Mouse (Mus musculus): ENCODE results near the gene Znrf2. TPM values are rescaled to one million over a fixed set of nuclear protein-coding genes. Genes with fewer than 3 reads are reported as not detected.

Znrf2 gene
- total and polyA plus RNA-seq, 3 experiments, result 5.4 to 22.1 (median 12.1) TPM

- no peaks in the 10 kb centered on the region for H3K79me2 ChIP-seq (replicated peaks; ENCODE audit: control insufficient read depth, insufficient read depth, low read length)
- H3K9ac ChIP-seq (ENCODE audit: low read depth, low read length), result no peak overlapping the region
- DNase-seq, result no peak
- H3K4me3 ChIP-seq, result no peak overlapping the region
- no peaks in the 10 kb centered on the region for H3K27me3 ChIP-seq (ENCODE audit: control insufficient read depth, insufficient read depth, low read length)
- 32% methylated on average over 6 of the region's 6 CpGs for WGBS
- intact Hi-C loops (cut with DNase I), result no loop called here
- TF ChIP-seq POLR2A (IDR thresholded peaks at IDR 0.05; ENCODE audit: insufficient read depth, low read depth, low read length) (no peak), CTCF (IDR thresholded peaks at IDR 0.05) (no peak), EP300 (IDR thresholded peaks at IDR 0.05; ENCODE audit: insufficient read depth, low read depth, low read length) (no peak)
- no peaks in the 10 kb centered on the region for H3K4me1 ChIP-seq (ENCODE audit: control insufficient read depth, insufficient read depth, low read length)
- no peaks in the 10 kb centered on the region for H3K36me3 ChIP-seq (ENCODE audit: control insufficient read depth, insufficient read depth, low read length)
- H3K27ac ChIP-seq, result no peak overlapping the region
Observed at GRCm38 (mm10) chr6:54788493-54788892, 28.2 kb upstream of the Znrf2 start.

GRCm38 (mm10) chr6:54789139-54789538, 27.6 kb upstream of the Znrf2 start:
- Histone ChIP-seq H3K4me1 (ENCODE audit: control insufficient read depth, insufficient read depth, low read length) (no peaks in the 10 kb centered on the region), H3K36me3 (ENCODE audit: control insufficient read depth, insufficient read depth, low read length) (no peaks in the 10 kb centered on the region), H3K4me3 (no peak overlapping the region), H3K9ac (ENCODE audit: low read depth, low read length) (no peak overlapping the region), H3K27me3 (ENCODE audit: control insufficient read depth, insufficient read depth, low read length) (no peaks in the 10 kb centered on the region), H3K27ac (no peak overlapping the region), H3K79me2 (replicated peaks; ENCODE audit: control insufficient read depth, insufficient read depth, low read length) (no peaks in the 10 kb centered on the region)
- 73% methylated on average over 4 of the region's 4 CpGs for WGBS
- no peak for TF ChIP-seq POLR2A (IDR thresholded peaks at IDR 0.05; ENCODE audit: insufficient read depth, low read depth, low read length)
- TF ChIP-seq EP300 (IDR thresholded peaks at IDR 0.05; ENCODE audit: insufficient read depth, low read depth, low read length), result no peak
- no peak for TF ChIP-seq CTCF (IDR thresholded peaks at IDR 0.05)
- no peak for DNase-seq
- intact Hi-C loops (cut with DNase I), result no loop called here

GRCm38 (mm10) chr6:54790071-54790470, 26.6 kb upstream of the Znrf2 start:
- intact Hi-C loops (cut with DNase I), result no loop called here
- no peaks in the 10 kb centered on the region for H3K36me3 ChIP-seq (ENCODE audit: control insufficient read depth, insufficient read depth, low read length)
- H3K4me1 ChIP-seq (ENCODE audit: control insufficient read depth, insufficient read depth, low read length), result no peaks in the 10 kb centered on the region
- TF ChIP-seq CTCF (IDR thresholded peaks at IDR 0.05) (no peak), EP300 (IDR thresholded peaks at IDR 0.05; ENCODE audit: insufficient read depth, low read depth, low read length) (no peak), POLR2A (IDR thresholded peaks at IDR 0.05; ENCODE audit: insufficient read depth, low read depth, low read length) (no peak)
- DNase-seq, result no peak
- 84% methylated on average over 4 of the region's 4 CpGs for WGBS
- no peak overlapping the region for H3K27ac ChIP-seq
- no peak overlapping the region for H3K4me3 ChIP-seq
- no peak overlapping the region for H3K9ac ChIP-seq (ENCODE audit: low read depth, low read length)
- no peaks in the 10 kb centered on the region for H3K27me3 ChIP-seq (ENCODE audit: control insufficient read depth, insufficient read depth, low read length)
- no peaks in the 10 kb centered on the region for H3K79me2 ChIP-seq (replicated peaks; ENCODE audit: control insufficient read depth, insufficient read depth, low read length)

GRCm38 (mm10) chr6:54793853-54794252, 22.9 kb upstream of the Znrf2 start:
- TF ChIP-seq CTCF (IDR thresholded peaks at IDR 0.05), result no peak
- no peak for TF ChIP-seq EP300 (IDR thresholded peaks at IDR 0.05; ENCODE audit: insufficient read depth, low read depth, low read length)
- TF ChIP-seq POLR2A (IDR thresholded peaks at IDR 0.05; ENCODE audit: insufficient read depth, low read depth, low read length), result no peak

GRCm38 (mm10) chr6:54794372-54794771, 22.3 kb upstream of the Znrf2 start:
- intact Hi-C loops (cut with DNase I), result no loop called here
- DNase-seq, result no peak
- WGBS, result 75% methylated on average over 2 of the region's 2 CpGs
- H3K4me3 ChIP-seq, result no peak overlapping the region
- TF ChIP-seq CTCF (IDR thresholded peaks at IDR 0.05), result no peak
- TF ChIP-seq POLR2A (IDR thresholded peaks at IDR 0.05; ENCODE audit: insufficient read depth, low read depth, low read length), result no peak
- no peak for TF ChIP-seq EP300 (IDR thresholded peaks at IDR 0.05; ENCODE audit: insufficient read depth, low read depth, low read length)
- H3K4me1 ChIP-seq (ENCODE audit: control insufficient read depth, insufficient read depth, low read length), result no peaks in the 10 kb centered on the region
- no peaks in the 10 kb centered on the region for H3K36me3 ChIP-seq (ENCODE audit: control insufficient read depth, insufficient read depth, low read length)
- no peaks in the 10 kb centered on the region for H3K79me2 ChIP-seq (replicated peaks; ENCODE audit: control insufficient read depth, insufficient read depth, low read length)
- H3K27me3 ChIP-seq (ENCODE audit: control insufficient read depth, insufficient read depth, low read length), result no peaks in the 10 kb centered on the region
- H3K9ac ChIP-seq (ENCODE audit: low read depth, low read length), result no peak overlapping the region
- no peak overlapping the region for H3K27ac ChIP-seq

More at GRCm38 (mm10) chr6:54793853-54794252, 22.9 kb upstream of the Znrf2 start:
- H3K4me3 ChIP-seq, result no peak overlapping the region
- no peaks in the 10 kb centered on the region for H3K4me1 ChIP-seq (ENCODE audit: control insufficient read depth, insufficient read depth, low read length)
- intact Hi-C loops (cut with DNase I), result no loop called here
- WGBS, result 85% methylated on average over 3 of the region's 3 CpGs
- H3K36me3 ChIP-seq (ENCODE audit: control insufficient read depth, insufficient read depth, low read length), result no peaks in the 10 kb centered on the region
- no peak overlapping the region for H3K9ac ChIP-seq (ENCODE audit: low read depth, low read length)
- DNase-seq, result no peak
- no peaks in the 10 kb centered on the region for H3K27me3 ChIP-seq (ENCODE audit: control insufficient read depth, insufficient read depth, low read length)
- no peaks in the 10 kb centered on the region for H3K79me2 ChIP-seq (replicated peaks; ENCODE audit: control insufficient read depth, insufficient read depth, low read length)
- H3K27ac ChIP-seq, result no peak overlapping the region

GRCm38 (mm10) chr6:54794991-54795390, 21.7 kb upstream of the Znrf2 start:
- no peak for TF ChIP-seq POLR2A (IDR thresholded peaks at IDR 0.05; ENCODE audit: insufficient read depth, low read depth, low read length)
- no peak for TF ChIP-seq CTCF (IDR thresholded peaks at IDR 0.05)
- no peak for TF ChIP-seq EP300 (IDR thresholded peaks at IDR 0.05; ENCODE audit: insufficient read depth, low read depth, low read length)
- intact Hi-C loops (cut with DNase I), result no loop called here
- DNase-seq, result no peak
- Histone ChIP-seq H3K4me3 (no peak overlapping the region), H3K27ac (no peak overlapping the region), H3K4me1 (ENCODE audit: control insufficient read depth, insufficient read depth, low read length) (no peaks in the 10 kb centered on the region), H3K27me3 (ENCODE audit: control insufficient read depth, insufficient read depth, low read length) (no peaks in the 10 kb centered on the region), H3K9ac (ENCODE audit: low read depth, low read length) (no peak overlapping the region), H3K36me3 (ENCODE audit: control insufficient read depth, insufficient read depth, low read length) (no peaks in the 10 kb centered on the region), H3K79me2 (replicated peaks; ENCODE audit: control insufficient read depth, insufficient read depth, low read length) (no peaks in the 10 kb centered on the region)
- WGBS, result 77% methylated on average over 5 of the region's 5 CpGs
